ENCODE assay signal across 8 mouse cellular contexts in the genomic region with DNA sequence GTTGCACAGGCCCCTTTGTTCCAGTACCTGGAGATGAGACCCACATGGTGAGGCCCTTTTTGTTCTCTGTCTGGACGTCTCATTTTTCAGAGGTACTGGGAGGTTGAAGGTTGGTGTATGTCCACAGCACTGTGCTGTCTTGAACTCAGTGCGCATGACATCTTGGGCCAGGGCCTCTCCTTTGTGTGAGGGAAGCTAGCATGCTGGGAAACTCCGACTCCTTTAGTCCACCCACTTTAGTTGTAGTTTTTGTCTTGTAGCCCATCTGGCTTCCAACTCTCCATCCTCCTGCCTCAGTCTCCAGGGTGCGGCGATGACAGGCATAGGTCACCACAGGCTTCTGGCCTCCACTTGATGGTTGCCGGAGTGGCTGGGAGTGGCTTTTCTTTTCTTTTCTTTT. TPM values are rescaled to one million over a fixed set of nuclear protein-coding genes. Genes with fewer than 3 reads are reported as not detected.
DNase-seq lines count a peak whose midpoint lies in the region; ATAC-seq and TF ChIP-seq lines count a peak whose summit lies in the region.

No protein-coding gene starts in this region.

- H3K27ac ChIP-seq in heart, embryonic 16.5 days (ENCODE audit: low read length), result no peak overlapping the region
- H3K27ac ChIP-seq in brown adipose tissue, adult 24 weeks (replicated peaks; ENCODE audit: low read depth, low read length), result no peak overlapping the region
- peak overlapping the region; percentile 90 for H3K27ac ChIP-seq in hindbrain, embryonic 14.5 days
- H3K27ac ChIP-seq in midbrain, postnatal 0 days (ENCODE audit: low read depth, low read length), result peak overlapping the region; percentile 91; the same call in 1 of the 2 replicates

- H3K9ac ChIP-seq in heart, embryonic 16.5 days (ENCODE audit: low read length), result no peak overlapping the region
- H3K9ac ChIP-seq in hindbrain, embryonic 14.5 days, result peak overlapping the region; percentile 89
- H3K9ac ChIP-seq in midbrain, postnatal 0 days (replicated peaks; ENCODE audit: low read length, poor library complexity, severe bottlenecking), result 0 out of 2 replicates have a peak overlapping the region, but pooled peaks have one; percentile 87

- no peaks in the 10 kb centered on the region for H3K9me3 ChIP-seq in heart, embryonic 16.5 days (replicated peaks; ENCODE audit: control insufficient read depth, low read length)
- no peaks in the 10 kb centered on the region for H3K9me3 ChIP-seq in hindbrain, embryonic 14.5 days (ENCODE audit: control insufficient read depth, low read length)
- H3K9me3 ChIP-seq in midbrain, postnatal 0 days (ENCODE audit: low read length), result no peaks in the 10 kb centered on the region

- DNase-seq in heart, adult 8-10 months (ENCODE audit: low spot score), result no peak
- no peak for DNase-seq in hindbrain, embryonic 14.5 days (ENCODE audit: low spot score)
- no peak for DNase-seq in midbrain, postnatal 0 days (ENCODE audit: low spot score)
- DNase-seq in frontal cortex, postnatal 10 days (ENCODE audit: low spot score in 2 of 2), result no peak
- DNase-seq in thymus, postnatal 10 days (ENCODE audit: low spot score in 2 of 2), result no peak
- DNase-seq in frontal cortex, adult 2 months (ENCODE audit: extremely low spot score in 1 of 2, low spot score in 1 of 2), result no peak

- H3K4me3 ChIP-seq in heart, embryonic 16.5 days (ENCODE audit: low read length), result peak overlapping the region; percentile 69; the same call in 1 of the 2 replicates
- peak overlapping the region; percentile 75; the same call in 1 of the 2 replicates for H3K4me3 ChIP-seq in brown adipose tissue, adult 24 weeks (ENCODE audit: insufficient read depth, low read depth, low read length)
- peak overlapping the region; percentile 59 for H3K4me3 ChIP-seq in hindbrain, embryonic 14.5 days (replicated peaks; ENCODE audit: low read length)
- H3K4me3 ChIP-seq in midbrain, postnatal 0 days (ENCODE audit: low read depth, low read length), result peak overlapping the region; percentile 92

- H3K36me3 ChIP-seq in heart, embryonic 16.5 days (ENCODE audit: control insufficient read depth, insufficient read depth), result peaks cover 1% of the 10 kb centered on the region
- H3K36me3 ChIP-seq in hindbrain, embryonic 14.5 days (replicated peaks; ENCODE audit: control insufficient read depth, insufficient read depth), result peaks cover 34% of the 10 kb centered on the region
- H3K36me3 ChIP-seq in midbrain, postnatal 0 days (ENCODE audit: insufficient read depth, low read length), result peaks cover 8% of the 10 kb centered on the region; the same call in 1 of the 2 replicates

- peaks cover 9% of the 10 kb centered on the region for H3K4me1 ChIP-seq in heart, embryonic 16.5 days (ENCODE audit: control insufficient read depth, insufficient read depth, low read length)
- H3K4me1 ChIP-seq in brown adipose tissue, adult 24 weeks (ENCODE audit: control insufficient read depth, insufficient read depth, insufficient read length, low read length), result peaks cover 8% of the 10 kb centered on the region
- peaks cover 32% of the 10 kb centered on the region for H3K4me1 ChIP-seq in hindbrain, embryonic 14.5 days (replicated peaks; ENCODE audit: control insufficient read depth, insufficient read depth, low read length)
- H3K4me1 ChIP-seq in midbrain, postnatal 0 days (ENCODE audit: insufficient read depth, low read length), result peaks cover 12% of the 10 kb centered on the region; the same call in 1 of the 2 replicates

- WGBS in heart, embryonic 16.5 days, result 82% methylated on average over 6 of the region's 6 CpGs
- 39% methylated on average over 6 of the region's 6 CpGs for WGBS in hindbrain, embryonic 14.5 days
- 45% methylated on average over 6 of the region's 6 CpGs for WGBS in midbrain, postnatal 0 days

- no peak for ATAC-seq in heart, embryonic 16.5 days (replicated peaks; ENCODE audit: extremely low read depth, insufficient read depth, low FRiP score)
- no peak for ATAC-seq in hindbrain, embryonic 14.5 days (ENCODE audit: low FRiP score)
- ATAC-seq in midbrain, postnatal 0 days (ENCODE audit: low FRiP score), result no peak

- H3K4me2 ChIP-seq in heart, embryonic 16.5 days (ENCODE audit: low read depth, low read length), result peak overlapping the region; percentile 81
- H3K4me2 ChIP-seq in hindbrain, embryonic 14.5 days (replicated peaks), result peak overlapping the region; percentile 75
- H3K4me2 ChIP-seq in midbrain, postnatal 0 days (ENCODE audit: low read depth, low read length, poor library complexity, severe bottlenecking), result peak overlapping the region; percentile 95

- H3K27me3 ChIP-seq in heart, embryonic 16.5 days (ENCODE audit: control insufficient read depth, insufficient read depth, low read length), result peaks cover 2% of the 10 kb centered on the region; the same call in 1 of the 2 replicates
- no peaks in the 10 kb centered on the region for H3K27me3 ChIP-seq in hindbrain, embryonic 14.5 days (ENCODE audit: control insufficient read depth, insufficient read depth, low read length)
- H3K27me3 ChIP-seq in midbrain, postnatal 0 days (ENCODE audit: insufficient read depth, low read length), result no peaks in the 10 kb centered on the region

- TF ChIP-seq CTCF in midbrain, postnatal 0 days (IDR thresholded peaks at IDR 0.05), result no peak

RNA-seq across cellular contexts. Expression of a gene that starts 4.5 kb away (rescaled TPM):
- 115 and 129 TPM in 2 replicates for polyA plus RNA-seq in heart, embryonic 16.5 days (2015; fragmentation: Nextera tagmentation; extraction: Ambion mirVana)
- 10 to 100 TPM in 3 of 4 experiments, 1 to 10 TPM in 1; 9.9 to 28.6 (median 23.6) TPM for total RNA-seq in heart, adult 8-10 months (2022)
- 9.1 and 16.2 TPM in 2 replicates for polyA plus RNA-seq in brown adipose tissue, adult 24 weeks (2012; ENCODE audit: insufficient read depth, insufficient read length, missing spikeins)
- polyA plus RNA-seq in hindbrain, embryonic 14.5 days (2014; fragmentation: Nextera tagmentation; extraction: Ambion mirVana), result 459 and 508 TPM in 2 replicates
- 536 and 616 TPM in 2 replicates for total RNA-seq in midbrain, postnatal 0 days (2014; rRNA removed)
- 485 and 504 TPM in 2 replicates for polyA plus RNA-seq in midbrain, postnatal 0 days (2015; fragmentation: Nextera tagmentation; extraction: Ambion mirVana)
- 304 and 315 TPM in 2 replicates for polyA plus RNA-seq in frontal cortex, adult 2 months (2012; rRNA removed)

RNA-seq across cellular contexts. Expression of a gene that starts 58.1 kb away (rescaled TPM):
- polyA plus RNA-seq in heart, embryonic 16.5 days (2015; fragmentation: Nextera tagmentation; extraction: Ambion mirVana), result 5,062 and 5,724 TPM in 2 replicates
- total RNA-seq in heart, adult 8-10 months (2022), result 100 to 1,000 TPM; 461 to 845 (median 654) TPM
- 1,228 and 1,297 TPM in 2 replicates for polyA plus RNA-seq in brown adipose tissue, adult 24 weeks (2012; ENCODE audit: insufficient read depth, insufficient read length, missing spikeins)
- 13,534 and 14,549 TPM in 2 replicates for polyA plus RNA-seq in hindbrain, embryonic 14.5 days (2014; fragmentation: Nextera tagmentation; extraction: Ambion mirVana)
- 5,191 and 5,200 TPM in 2 replicates for total RNA-seq in midbrain, postnatal 0 days (2014; rRNA removed)
- polyA plus RNA-seq in midbrain, postnatal 0 days (2015; fragmentation: Nextera tagmentation; extraction: Ambion mirVana), result 15,915 and 17,004 TPM in 2 replicates
- polyA plus RNA-seq in frontal cortex, adult 2 months (2012; rRNA removed), result 2,513 and 2,530 TPM in 2 replicates

Comparison
In these comparisons a context has a peak if more than half of its experiments do, and no peak if none do; other contexts are left out.
1. H3K27ac ChIP-seq: peak in hindbrain, embryonic 14.5 days (single experiment) and midbrain, postnatal 0 days (single experiment); none in heart, embryonic 16.5 days (single experiment) and brown adipose tissue, adult 24 weeks (single experiment).
2. Peak in every context shown above with its lines, with median percentiles within 50 percentile points of each other: H3K4me2 ChIP-seq and H3K4me3 ChIP-seq.